Mouse (Mus musculus): ENCODE measurements around the gene Sac3d1. TPM values are rescaled to one million over a fixed set of nuclear protein-coding genes. Genes with fewer than 3 reads are reported as not detected.
A peak's percentile ranks its signal among the peaks of the same experiment; 100 is the strongest.

Gene Sac3d1
- polyA plus RNA-seq, 1 experiment from 2014 or later, result 45.8 TPM

DNA sequence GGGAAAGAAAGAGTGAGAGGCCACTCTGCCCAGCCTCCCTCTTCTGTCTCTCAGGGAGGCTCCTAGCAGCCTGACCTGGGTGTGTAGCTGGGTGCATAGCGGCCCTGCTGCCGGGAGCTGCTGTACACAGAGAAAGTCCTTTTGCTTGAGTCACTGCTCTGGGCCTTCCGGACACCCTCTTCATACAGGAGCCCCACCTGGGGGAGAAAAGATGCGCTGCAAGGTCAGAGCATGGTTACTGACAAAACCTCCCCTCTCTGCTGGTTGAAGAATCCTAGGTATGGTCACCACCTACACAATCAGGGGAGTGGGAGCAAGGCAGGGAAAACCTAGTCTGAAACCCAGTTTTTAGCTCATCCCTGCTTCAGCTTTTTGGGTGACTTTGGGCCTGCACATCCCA lies 49.5 kb downstream of the Sac3d1 start:
- Histone ChIP-seq H3K36me3 (ENCODE audit: control insufficient read depth, insufficient read depth, low read length) (peaks cover 41% of the 10 kb centered on the region), H3K9ac (replicated peaks; ENCODE audit: low read length) (no peak overlapping the region), H3K4me1 (ENCODE audit: control insufficient read depth, insufficient read depth, low read length) (peaks cover 14% of the 10 kb centered on the region), H3K9me3 (ENCODE audit: control insufficient read depth, low read length) (no peaks in the 10 kb centered on the region), H3K4me3 (replicated peaks; ENCODE audit: low read depth, low read length) (no peak overlapping the region), H3K27ac (replicated peaks; ENCODE audit: low read depth, low read length) (no peak overlapping the region), H3K27me3 (ENCODE audit: control insufficient read depth, insufficient read depth, low read length) (no peaks in the 10 kb centered on the region), H3K4me2 (ENCODE audit: low read length) (no peak overlapping the region)
- DNase-seq, result no peak
- no peak for ATAC-seq (ENCODE audit: low FRiP score, low TSS enrichment)
- 79% methylated on average over 4 of the region's 4 CpGs for WGBS

DNA sequence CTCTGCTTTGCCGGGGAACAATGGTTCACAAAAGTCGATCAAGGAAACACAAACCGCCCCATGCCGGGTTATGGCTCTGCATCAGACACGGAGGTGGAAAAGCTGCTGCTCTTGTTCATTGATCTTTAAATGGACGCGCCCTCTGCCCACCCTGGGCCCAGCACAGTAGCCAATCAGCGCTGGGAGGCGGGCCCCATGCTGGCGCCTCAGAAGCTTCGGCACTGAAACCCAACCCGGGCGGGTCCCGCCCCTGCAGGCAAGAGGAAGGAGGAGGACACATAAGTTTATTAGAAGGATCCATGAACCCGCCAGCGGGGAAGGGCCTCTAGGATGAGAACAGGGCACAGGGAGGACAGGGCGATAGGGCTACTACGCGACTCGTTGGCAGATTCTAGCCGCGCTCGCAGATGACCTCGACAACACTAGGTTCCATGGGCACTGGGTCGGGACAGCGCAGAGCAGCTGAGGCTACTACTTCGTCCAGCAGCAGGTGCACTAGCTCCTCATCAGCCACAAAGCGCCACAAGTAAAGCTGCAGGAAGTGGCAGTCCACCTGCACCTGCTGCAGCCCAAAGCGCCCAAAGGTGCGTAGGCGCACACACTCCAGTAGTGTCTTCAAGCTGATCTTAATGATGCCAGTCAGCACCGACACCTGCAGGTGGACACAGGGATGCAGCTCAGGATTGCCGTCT lies 50.6 kb downstream of the Sac3d1 start, which contains the start of gene Tm7sf2:
Tm7sf2 (minus strand) TSS at position 650 of the 692 bp plus-strand sequence.
- DNase-seq (peak; percentile 94), ATAC-seq (ENCODE audit: low FRiP score, low TSS enrichment) (peak; percentile 91)
- 8% methylated on average over 33 of the region's 33 CpGs for WGBS
- Histone ChIP-seq H3K9me3 (ENCODE audit: control insufficient read depth, low read length) (no peaks in the 10 kb centered on the region), H3K27me3 (ENCODE audit: control insufficient read depth, insufficient read depth, low read length) (no peaks in the 10 kb centered on the region), H3K4me1 (ENCODE audit: control insufficient read depth, insufficient read depth, low read length) (peaks cover 19% of the 10 kb centered on the region), H3K4me2 (ENCODE audit: low read length) (peak within 1 kb of the TSS; percentile 94), H3K4me3 (replicated peaks; ENCODE audit: low read depth, low read length) (peak within 1 kb of the TSS; percentile 58), H3K36me3 (ENCODE audit: control insufficient read depth, insufficient read depth, low read length) (peaks cover 33% of the 10 kb centered on the region), H3K27ac (replicated peaks; ENCODE audit: low read depth, low read length) (peak within 1 kb of the TSS; percentile 90), H3K9ac (replicated peaks; ENCODE audit: low read length) (peak within 1 kb of the TSS; percentile 70)

DNA sequence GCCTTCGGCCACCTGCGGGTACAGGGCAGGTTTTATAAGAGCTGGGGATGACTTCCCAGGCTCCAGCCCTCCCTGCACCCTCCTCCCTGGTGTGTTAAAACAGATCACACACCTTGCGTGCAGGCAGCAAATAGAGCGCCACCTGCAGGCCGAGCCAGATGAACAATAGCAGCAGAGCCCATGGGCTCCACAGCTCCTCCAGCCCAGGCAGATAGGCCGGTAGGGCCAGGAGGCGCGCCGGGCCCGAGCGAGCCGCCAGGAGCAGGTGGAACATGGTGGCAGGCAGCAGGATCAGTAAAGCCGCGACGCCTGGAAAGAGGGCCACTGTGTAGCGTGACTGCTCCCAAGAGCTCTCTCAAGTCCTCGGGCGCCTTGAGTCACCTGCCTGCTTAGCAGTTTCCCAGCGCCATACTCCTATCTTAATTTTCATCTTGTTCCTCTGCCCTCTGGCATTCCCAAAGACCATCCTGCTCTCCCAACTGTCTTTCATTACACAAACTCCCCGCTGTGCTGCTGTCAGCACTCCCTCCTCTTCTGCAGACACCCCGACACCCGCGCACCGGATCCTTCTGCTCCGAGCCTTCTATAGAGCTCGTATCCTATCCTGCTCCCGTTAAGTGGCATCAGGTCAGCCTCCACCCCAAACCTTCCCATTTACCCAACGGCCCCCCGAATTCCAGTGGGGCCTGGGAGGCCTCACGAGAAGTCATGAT lies 51.3 kb downstream of the Sac3d1 start:
- Histone ChIP-seq H3K4me1 (ENCODE audit: control insufficient read depth, insufficient read depth, low read length) (peaks cover 26% of the 10 kb centered on the region), H3K36me3 (ENCODE audit: control insufficient read depth, insufficient read depth, low read length) (peaks cover 31% of the 10 kb centered on the region), H3K9ac (replicated peaks; ENCODE audit: low read length) (peak overlapping the region; percentile 70), H3K9me3 (ENCODE audit: control insufficient read depth, low read length) (no peaks in the 10 kb centered on the region), H3K27me3 (ENCODE audit: control insufficient read depth, insufficient read depth, low read length) (no peaks in the 10 kb centered on the region), H3K4me3 (replicated peaks; ENCODE audit: low read depth, low read length) (peak overlapping the region; percentile 58), H3K4me2 (ENCODE audit: low read length) (peak overlapping the region; percentile 94), H3K27ac (replicated peaks; ENCODE audit: low read depth, low read length) (peak overlapping the region; percentile 90)
- under 1% methylated on average over 30 of the region's 30 CpGs for WGBS
- peak; percentile 67 for ATAC-seq (ENCODE audit: low FRiP score, low TSS enrichment)
- peak; percentile 93 for DNase-seq

DNA sequence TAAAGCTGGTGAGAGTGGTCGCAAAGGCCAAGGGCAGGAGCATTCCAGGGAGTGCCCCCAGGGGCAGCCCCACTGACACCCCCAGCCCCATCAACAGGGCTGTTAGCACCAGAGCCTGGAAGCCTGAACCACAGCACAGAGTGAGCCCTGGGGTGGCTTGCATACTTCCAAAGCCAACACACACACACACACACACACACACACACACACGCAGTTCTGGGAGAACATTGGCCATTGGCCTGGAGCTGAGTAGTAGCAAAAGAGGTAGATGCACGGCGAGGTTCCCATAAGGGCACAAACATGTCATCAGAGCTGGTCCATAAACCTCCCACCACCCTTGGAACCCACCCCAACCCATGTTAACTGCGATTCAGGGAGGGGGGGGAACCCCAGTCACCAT lies 51.9 kb downstream of the Sac3d1 start:
- ATAC-seq (ENCODE audit: low FRiP score, low TSS enrichment) (no peak), DNase-seq (peak; percentile 31)
- Histone ChIP-seq H3K9ac (replicated peaks; ENCODE audit: low read length) (peak overlapping the region; percentile 70), H3K36me3 (ENCODE audit: control insufficient read depth, insufficient read depth, low read length) (peaks cover 30% of the 10 kb centered on the region), H3K9me3 (ENCODE audit: control insufficient read depth, low read length) (no peaks in the 10 kb centered on the region), H3K4me2 (ENCODE audit: low read length) (peak overlapping the region; percentile 94), H3K27me3 (ENCODE audit: control insufficient read depth, insufficient read depth, low read length) (no peaks in the 10 kb centered on the region), H3K4me1 (ENCODE audit: control insufficient read depth, insufficient read depth, low read length) (peaks cover 30% of the 10 kb centered on the region), H3K27ac (replicated peaks; ENCODE audit: low read depth, low read length) (peak overlapping the region; percentile 90), H3K4me3 (replicated peaks; ENCODE audit: low read depth, low read length) (peak overlapping the region; percentile 58)
- WGBS, result 34% methylated on average over 5 of the region's 5 CpGs

Other genes starting within 250 kb of the Sac3d1 start
- gene Frmd8, start 243.4 kb downstream of the Sac3d1 start, polyA plus RNA-seq (2014; fragmentation: Nextera tagmentation; extraction: Ambion mirVana), result 8.3 and 12.2 TPM in 2 replicates
- 0.73 and 1.2 TPM in 2 replicates for gene Slc25a45, start 240.8 kb downstream of the Sac3d1 start, polyA plus RNA-seq (2014; fragmentation: Nextera tagmentation; extraction: Ambion mirVana)
- 9.9 and 10.8 TPM in 2 replicates for gene Tigd3, start 224.5 kb downstream of the Sac3d1 start, polyA plus RNA-seq (2014; fragmentation: Nextera tagmentation; extraction: Ambion mirVana)
- 96.6 and 108 TPM in 2 replicates for gene Dpf2, start 205.6 kb downstream of the Sac3d1 start, polyA plus RNA-seq (2014; fragmentation: Nextera tagmentation; extraction: Ambion mirVana)
- gene Cdc42ep2, start 193.8 kb downstream of the Sac3d1 start, polyA plus RNA-seq (2014; fragmentation: Nextera tagmentation; extraction: Ambion mirVana), result 12.3 and 16.2 TPM in 2 replicates
- gene Pola2, start 154.4 kb downstream of the Sac3d1 start, polyA plus RNA-seq (2014; fragmentation: Nextera tagmentation; extraction: Ambion mirVana), result 17.6 and 23.4 TPM in 2 replicates
- gene Slc22a20, start 132.5 kb downstream of the Sac3d1 start, polyA plus RNA-seq (2014; fragmentation: Nextera tagmentation; extraction: Ambion mirVana), result not detected in 2 replicates
- gene Capn1, start 102.8 kb downstream of the Sac3d1 start, polyA plus RNA-seq (2014; fragmentation: Nextera tagmentation; extraction: Ambion mirVana), result 2.4 and 2.6 TPM in 2 replicates
- gene Syvn1, start 72.1 kb downstream of the Sac3d1 start, polyA plus RNA-seq (2014; fragmentation: Nextera tagmentation; extraction: Ambion mirVana), result 28.8 and 33.6 TPM in 2 replicates
- 72.9 and 73.0 TPM in 2 replicates for gene Mrpl49, start 60.9 kb downstream of the Sac3d1 start, polyA plus RNA-seq (2014; fragmentation: Nextera tagmentation; extraction: Ambion mirVana)
- 602 and 698 TPM in 2 replicates for gene Fau, start 60.8 kb downstream of the Sac3d1 start, polyA plus RNA-seq (2014; fragmentation: Nextera tagmentation; extraction: Ambion mirVana)
- gene Znhit2, start 57.5 kb downstream of the Sac3d1 start, polyA plus RNA-seq (2014; fragmentation: Nextera tagmentation; extraction: Ambion mirVana), result 32.4 and 37.9 TPM in 2 replicates
- gene Tm7sf2, start 50.3 kb downstream of the Sac3d1 start, polyA plus RNA-seq (2014; fragmentation: Nextera tagmentation; extraction: Ambion mirVana), result 43.7 and 57.6 TPM in 2 replicates
- 86.1 and 86.7 TPM in 2 replicates for gene Vps51, start 41.4 kb downstream of the Sac3d1 start, polyA plus RNA-seq (2014; fragmentation: Nextera tagmentation; extraction: Ambion mirVana)
- gene Tmem262, start 38.6 kb downstream of the Sac3d1 start, polyA plus RNA-seq (2014; fragmentation: Nextera tagmentation; extraction: Ambion mirVana), result not detected in 2 replicates
- 0.92 and 1.6 TPM in 2 replicates for gene Gm28374, start 36.4 kb downstream of the Sac3d1 start, polyA plus RNA-seq (2014; fragmentation: Nextera tagmentation; extraction: Ambion mirVana)
- 85.5 and 90.6 TPM in 2 replicates for gene Zfpl1, start 33.7 kb downstream of the Sac3d1 start, polyA plus RNA-seq (2014; fragmentation: Nextera tagmentation; extraction: Ambion mirVana)
- 4.7 and 8.6 TPM in 2 replicates for gene Cdca5, start 33.7 kb downstream of the Sac3d1 start, polyA plus RNA-seq (2014; fragmentation: Nextera tagmentation; extraction: Ambion mirVana)
- gene AC131692.1, start 24.2 kb downstream of the Sac3d1 start, polyA plus RNA-seq (2014; fragmentation: Nextera tagmentation; extraction: Ambion mirVana), result not detected in 2 replicates
- gene Naaladl1, start 12.9 kb downstream of the Sac3d1 start, polyA plus RNA-seq (2014; fragmentation: Nextera tagmentation; extraction: Ambion mirVana), result 0.31 and 0.49 TPM in 2 replicates
- gene Snx15, start 9.7 kb upstream of the Sac3d1 start, polyA plus RNA-seq (2014; fragmentation: Nextera tagmentation; extraction: Ambion mirVana), result 49.8 and 67.4 TPM in 2 replicates
- 0.25 TPM in 1 of 2 replicates, not detected in the other for gene Batf2, start 22.3 kb upstream of the Sac3d1 start, polyA plus RNA-seq (2014; fragmentation: Nextera tagmentation; extraction: Ambion mirVana)
- 104 and 145 TPM in 2 replicates for gene Arl2, start 22.9 kb upstream of the Sac3d1 start, polyA plus RNA-seq (2014; fragmentation: Nextera tagmentation; extraction: Ambion mirVana)
- not detected in 2 replicates for gene Majin, start 65.7 kb upstream of the Sac3d1 start, polyA plus RNA-seq (2014; fragmentation: Nextera tagmentation; extraction: Ambion mirVana)
- gene Gpha2, start 107.7 kb upstream of the Sac3d1 start, polyA plus RNA-seq (2014; fragmentation: Nextera tagmentation; extraction: Ambion mirVana), result not detected in 2 replicates
- gene Ppp2r5b, start 117.2 kb upstream of the Sac3d1 start, polyA plus RNA-seq (2014; fragmentation: Nextera tagmentation; extraction: Ambion mirVana), result 117 and 142 TPM in 2 replicates
- 13.7 and 15.4 TPM in 2 replicates for gene Atg2a, start 123.0 kb upstream of the Sac3d1 start, polyA plus RNA-seq (2014; fragmentation: Nextera tagmentation; extraction: Ambion mirVana)
- 75.0 and 80.1 TPM in 2 replicates for gene Ehd1, start 158.1 kb upstream of the Sac3d1 start, polyA plus RNA-seq (2014; fragmentation: Nextera tagmentation; extraction: Ambion mirVana)
- gene Cdc42bpg, start 187.8 kb upstream of the Sac3d1 start, polyA plus RNA-seq (2014; fragmentation: Nextera tagmentation; extraction: Ambion mirVana), result 0.43 and 1.3 TPM in 2 replicates
- gene Men1, start 216.3 kb upstream of the Sac3d1 start, polyA plus RNA-seq (2014; fragmentation: Nextera tagmentation; extraction: Ambion mirVana), result 54.8 and 55.4 TPM in 2 replicates
- 14.3 and 18.8 TPM in 2 replicates for gene Map4k2, start 222.5 kb upstream of the Sac3d1 start, polyA plus RNA-seq (2014; fragmentation: Nextera tagmentation; extraction: Ambion mirVana)
- gene Sf1, start 245.0 kb upstream of the Sac3d1 start, polyA plus RNA-seq (2014; fragmentation: Nextera tagmentation; extraction: Ambion mirVana), result 99.6 and 125 TPM in 2 replicates